28 mouse cellular contexts compared by ENCODE assay signal in the genomic region with DNA sequence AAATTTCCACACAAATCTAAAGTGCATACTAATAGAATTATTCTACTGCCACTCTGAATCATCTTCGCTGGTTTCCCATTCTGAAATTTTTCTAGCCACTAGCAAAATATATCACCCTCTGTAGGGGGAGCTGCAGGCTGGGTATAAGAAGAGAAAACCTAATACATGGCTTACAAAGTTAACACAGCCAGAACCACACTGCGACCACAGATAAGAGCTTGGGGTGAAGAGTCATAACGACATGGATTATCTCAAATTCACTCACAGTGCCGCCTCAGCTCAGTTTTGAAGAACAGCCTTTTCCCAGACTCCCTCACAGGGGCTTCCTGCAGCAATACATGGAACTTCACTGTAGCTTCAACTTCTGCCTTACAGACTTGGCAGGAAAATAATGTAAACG.
A peak's percentile ranks its signal among the peaks of the same experiment; 100 is the strongest.
DNase-seq lines count a peak whose midpoint lies in the region; ATAC-seq and TF ChIP-seq lines count a peak whose summit lies in the region.
"Had no signal": no experiment of that assay in that cellular context is flagged by ENCODE, and none has a peak within 500 bp of the region (broad histone marks: within the 10 kb centered on the region; RNA-seq: fewer than 3 reads in every experiment).

No protein-coding gene starts in this region.

- no peak overlapping the region for H3K27ac ChIP-seq in layer of hippocampus, adult 2 months
- H3K27ac ChIP-seq in hindbrain, embryonic 10.5 days = no peak overlapping the region
- H3K27ac ChIP-seq: embryonic facial prominence, embryonic 12.5 days; embryonic facial prominence, embryonic 15.5 days; forebrain, embryonic 12.5 days; forebrain, embryonic 15.5 days; gastrocnemius, adult 2 months; heart, embryonic 15.5 days; hindbrain, embryonic 12.5 days; hindbrain, embryonic 15.5 days had no signal

- DNase-seq in layer of hippocampus, adult 2 months (ENCODE audit: low spot score in 2 of 2) = no peak
- no peak for DNase-seq in layer of hippocampus, postnatal 10 days (ENCODE audit: low spot score in 2 of 2)
- DNase-seq in 3T3-L1 (ENCODE audit: low read depth, low spot score) (peak; percentile 31), G1E (ENCODE audit: low spot score) (peak; percentile 33)
- peak; percentile 5 for DNase-seq in c-Kit-positive CD71-positive TER-119-negative erythroid progenitor cells, embryonic 14.5 days (ENCODE audit: low read depth)
- no peak for DNase-seq in hindbrain, embryonic 10.5 days (ENCODE audit: low spot score)
- DNase-seq: adrenal gland, adult 8-10 months; adrenal gland, postnatal 25 days; cerebellum, adult 11 months; cerebellum, adult 2 months; cerebellum, adult 9-11 months; gastrocnemius, adult 2 months; gastrocnemius, postnatal 14 days; heart, adult 18-20 months; heart, postnatal 10 days; heart, postnatal 36 days had no signal

- ATAC-seq in G1E (ENCODE audit: extremely low read depth, insufficient number of reproducible peaks, low FRiP score, poor library complexity, severe bottlenecking) = peak; percentile 89
- no peak for ATAC-seq in erythroblast, adult 5-6 weeks (replicated peaks; ENCODE audit: low FRiP score, poor library complexity, severe bottlenecking)
- ATAC-seq: activated CD4-positive, CD25-positive, alpha-beta regulatory T cell, adult 4 months; forebrain, embryonic 15.5 days; intestine, postnatal 0 days had no signal

- H3K36me3 ChIP-seq in G1E (replicated peaks) = no peaks in the 10 kb centered on the region
- no peaks in the 10 kb centered on the region for H3K36me3 ChIP-seq in hindbrain, embryonic 10.5 days
- H3K36me3 ChIP-seq: embryonic facial prominence, embryonic 12.5 days; embryonic facial prominence, embryonic 15.5 days; forebrain, embryonic 12.5 days; forebrain, embryonic 15.5 days; heart, embryonic 12.5 days; heart, embryonic 15.5 days; hindbrain, embryonic 12.5 days; hindbrain, embryonic 15.5 days had no signal

- H3K9me3 ChIP-seq in G1E (replicated peaks) = no peaks in the 10 kb centered on the region
- H3K9me3 ChIP-seq in hindbrain, embryonic 10.5 days = no peaks in the 10 kb centered on the region
- H3K9me3 ChIP-seq: embryonic facial prominence, embryonic 12.5 days; embryonic facial prominence, embryonic 15.5 days; forebrain, embryonic 12.5 days; forebrain, embryonic 15.5 days; heart, embryonic 15.5 days; hindbrain, embryonic 12.5 days; hindbrain, embryonic 15.5 days had no signal

- peaks cover 16% of the 10 kb centered on the region for H3K4me1 ChIP-seq in G1E (ENCODE audit: insufficient read depth, low read depth, low read length)
- H3K4me1 ChIP-seq in hindbrain, embryonic 10.5 days (replicated peaks) = no peaks in the 10 kb centered on the region
- H3K4me1 ChIP-seq: embryonic facial prominence, embryonic 12.5 days; embryonic facial prominence, embryonic 15.5 days; forebrain, embryonic 12.5 days; forebrain, embryonic 15.5 days; heart, embryonic 12.5 days; heart, embryonic 15.5 days; hindbrain, embryonic 12.5 days; hindbrain, embryonic 15.5 days had no signal

- no peaks in the 10 kb centered on the region for H3K27me3 ChIP-seq in G1E (ENCODE audit: insufficient read depth, low read length)
- no peaks in the 10 kb centered on the region for H3K27me3 ChIP-seq in hindbrain, embryonic 10.5 days (ENCODE audit: insufficient read depth, poor library complexity, severe bottlenecking)
- H3K27me3 ChIP-seq: embryonic facial prominence, embryonic 12.5 days; embryonic facial prominence, embryonic 15.5 days; forebrain, embryonic 12.5 days; forebrain, embryonic 15.5 days; heart, embryonic 12.5 days; heart, embryonic 15.5 days; hindbrain, embryonic 12.5 days; hindbrain, embryonic 15.5 days had no signal

- WGBS in hindbrain, embryonic 10.5 days = 91% methylated on average over 5 of the region's 5 CpGs

- peak; percentile 49 for TF ChIP-seq CTCF in layer of hippocampus, adult 2 months (conservative IDR thresholded peaks at IDR 0.05)
- no peak for TF ChIP-seq CTCF in G1E (IDR thresholded peaks at IDR 0.05; ENCODE audit: low read depth, low read length)

- no peak overlapping the region for H3K4me3 ChIP-seq in layer of hippocampus, adult 2 months
- no peak overlapping the region for H3K4me3 ChIP-seq in G1E (ENCODE audit: low read depth, low read length)
- no peak overlapping the region for H3K4me3 ChIP-seq in hindbrain, embryonic 10.5 days
- H3K4me3 ChIP-seq: embryonic facial prominence, embryonic 12.5 days; embryonic facial prominence, embryonic 15.5 days; erythroblast, embryonic 14.5 days; forebrain, embryonic 12.5 days; forebrain, embryonic 15.5 days; gastrocnemius, adult 2 months; heart, embryonic 12.5 days; heart, embryonic 15.5 days; hindbrain, embryonic 12.5 days; hindbrain, embryonic 15.5 days had no signal

Comparison
In these comparisons a context has a peak if more than half of its experiments do, and no peak if none do; other contexts are left out.
1. DNase-seq: peak in 3T3-L1 (single experiment), G1E (single experiment) and c-Kit-positive CD71-positive TER-119-negative erythroid progenitor cells, embryonic 14.5 days (single experiment); none in layer of hippocampus, adult 2 months (0 of 2), layer of hippocampus, postnatal 10 days (0 of 2) and hindbrain, embryonic 10.5 days (single experiment).